Mouse (Mus musculus): ENCODE measurements around the gene Slc25a39. TPM values are rescaled to one million over a fixed set of nuclear protein-coding genes. Genes with fewer than 3 reads are reported as not detected.
"Not testable (repeated sequence)": the region's sequence is repeated elsewhere in the genome, so short reads cannot be mapped to it uniquely, and the experiment has no call there.

Slc25a39 gene
- polyA plus RNA-seq, 1 experiment from 2014 or later = 154 TPM

DNA sequence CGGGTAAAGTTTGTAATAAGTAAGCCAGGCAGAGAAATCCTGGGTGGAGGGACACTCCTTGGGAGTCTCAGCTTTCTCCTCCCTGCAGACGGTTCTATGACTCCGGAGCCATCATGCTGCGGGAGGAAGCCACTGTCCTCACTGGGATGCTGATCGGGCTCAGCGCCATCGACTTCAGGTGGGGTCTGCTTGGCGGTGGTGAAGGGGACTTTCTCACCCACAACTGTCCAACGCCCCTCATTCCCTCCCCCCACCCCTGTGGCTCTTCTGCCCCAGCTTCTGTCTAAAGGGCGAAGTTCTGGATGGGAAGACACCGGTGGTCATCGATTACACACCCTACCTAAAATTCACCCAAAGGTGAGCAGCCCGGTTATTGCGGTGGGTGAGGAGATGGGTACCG lies 8.6 kb downstream of the Slc25a39 start:
- peaks cover 19% of the 10 kb centered on the region for H3K27me3 ChIP-seq
- peak overlapping the region; percentile 44; the same call in 1 of the 2 replicates for H3K9ac ChIP-seq
- H3K4me1 ChIP-seq (replicated peaks) = peaks cover 86% of the 10 kb centered on the region
- H3K9me3 ChIP-seq = no peaks in the 10 kb centered on the region
- ATAC-seq (ENCODE audit: low read depth) = no peak
- no peak overlapping the region for H3K4me3 ChIP-seq
- WGBS = 15% methylated on average over 15 of the region's 15 CpGs
- peak overlapping the region; percentile 32 for H3K4me2 ChIP-seq
- H3K27ac ChIP-seq (replicated peaks) = no peak overlapping the region; the same call in 1 of the 2 replicates
- peaks cover 59% of the 10 kb centered on the region for H3K36me3 ChIP-seq

- peak overlapping the region; percentile 44; the same call in 1 of the 2 replicates for H3K9ac ChIP-seq
- H3K36me3 ChIP-seq = peaks cover 50% of the 10 kb centered on the region
- no peak for ATAC-seq (ENCODE audit: low read depth)
- no peaks in the 10 kb centered on the region for H3K9me3 ChIP-seq
- H3K4me1 ChIP-seq (replicated peaks) = peaks cover 91% of the 10 kb centered on the region
- 80% methylated on average over 20 of the region's 20 CpGs for WGBS
- H3K27me3 ChIP-seq = peaks cover 19% of the 10 kb centered on the region
- peak overlapping the region; percentile 4; the same call in 1 of the 2 replicates for H3K27ac ChIP-seq (replicated peaks)
- H3K4me3 ChIP-seq = no peak overlapping the region
- peak overlapping the region; percentile 99; the same call in 1 of the 2 replicates for H3K4me2 ChIP-seq
Observed at GRCm38 (mm10) chr11:102398007-102398825, 9.5 kb downstream of the Slc25a39 start.

GRCm38 (mm10) chr11:102396671-102397141 lies 11.0 kb downstream of the Slc25a39 start:
- peak overlapping the region; percentile 84 for H3K4me3 ChIP-seq
- H3K9me3 ChIP-seq = no peaks in the 10 kb centered on the region
- peaks cover 19% of the 10 kb centered on the region for H3K27me3 ChIP-seq
- H3K4me1 ChIP-seq (replicated peaks) = peaks cover 88% of the 10 kb centered on the region
- peak overlapping the region; percentile 98 for H3K27ac ChIP-seq (replicated peaks)
- peak overlapping the region; percentile 96 for H3K9ac ChIP-seq
- no peak for ATAC-seq (ENCODE audit: low read depth)
- WGBS = 64% methylated on average over 7 of the region's 7 CpGs
- peaks cover 35% of the 10 kb centered on the region for H3K36me3 ChIP-seq
- peak overlapping the region; percentile 99 for H3K4me2 ChIP-seq

DNA sequence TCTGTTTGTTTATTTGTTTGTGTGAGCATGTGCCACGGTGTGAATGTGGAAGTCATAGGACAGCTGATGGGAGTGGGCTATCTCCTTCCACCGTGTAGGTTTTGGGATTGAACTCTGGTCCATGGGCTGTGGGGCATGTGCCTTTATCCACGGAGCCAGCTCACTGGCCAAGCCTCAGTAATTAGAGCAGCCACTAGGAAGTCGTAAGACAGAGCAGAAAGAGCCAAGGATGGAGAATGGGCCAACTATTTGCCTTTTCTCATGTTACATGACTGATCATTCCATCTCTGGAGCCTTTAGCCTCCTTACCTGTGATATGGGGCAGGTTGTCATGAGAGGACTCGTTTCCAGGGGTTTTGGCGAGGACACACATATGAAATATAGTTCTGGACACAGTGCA lies 11.5 kb downstream of the Slc25a39 start:
- no peaks in the 10 kb centered on the region for H3K9me3 ChIP-seq
- peak overlapping the region; percentile 84 for H3K4me3 ChIP-seq
- H3K36me3 ChIP-seq = peaks cover 31% of the 10 kb centered on the region
- peaks cover 19% of the 10 kb centered on the region for H3K27me3 ChIP-seq
- no peak for ATAC-seq (ENCODE audit: low read depth)
- H3K9ac ChIP-seq = peak overlapping the region; percentile 96
- peak overlapping the region; percentile 99 for H3K4me2 ChIP-seq
- peak overlapping the region; percentile 98 for H3K27ac ChIP-seq (replicated peaks)
- 51% methylated on average over 6 of the region's 6 CpGs for WGBS
- H3K4me1 ChIP-seq (replicated peaks) = peaks cover 84% of the 10 kb centered on the region

DNA sequence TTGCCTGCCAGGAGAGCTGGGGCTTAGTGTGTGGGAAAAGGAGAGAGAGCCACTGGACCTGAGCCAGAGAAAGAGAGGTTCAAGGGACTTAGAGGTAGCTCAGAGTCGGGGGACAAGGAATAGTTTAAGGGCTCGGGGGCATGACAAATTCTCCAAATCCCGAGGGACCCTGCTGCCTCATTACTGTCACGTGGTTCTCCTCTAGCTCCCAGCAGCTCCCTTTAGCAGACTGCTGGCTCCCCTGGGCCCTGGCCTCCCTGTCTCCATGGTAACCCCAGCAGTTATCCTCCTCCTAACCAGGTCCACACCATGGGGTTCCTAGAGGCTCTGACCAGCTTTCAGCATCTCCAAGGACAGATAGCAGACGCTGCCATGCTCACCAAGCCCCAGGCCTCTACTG lies 12.5 kb downstream of the Slc25a39 start:
- Histone ChIP-seq H3K9me3 (no peaks in the 10 kb centered on the region), H3K27me3 (peaks cover 12% of the 10 kb centered on the region), H3K36me3 (peaks cover 21% of the 10 kb centered on the region), H3K9ac (peak overlapping the region; percentile 96), H3K4me2 (peak overlapping the region; percentile 99), H3K4me1 (replicated peaks) (peaks cover 74% of the 10 kb centered on the region), H3K4me3 (peak overlapping the region; percentile 84), H3K27ac (replicated peaks) (peak overlapping the region; percentile 98)
- ATAC-seq (ENCODE audit: low read depth) = peak; percentile 20; the same call in 1 of the 2 replicates
- WGBS = 1% methylated on average over 5 of the region's 5 CpGs

- peak overlapping the region; percentile 96 for H3K9ac ChIP-seq
- H3K9me3 ChIP-seq = no peaks in the 10 kb centered on the region
- H3K27ac ChIP-seq (replicated peaks) = peak overlapping the region; percentile 98
- H3K4me3 ChIP-seq = peak overlapping the region; percentile 84
- peak overlapping the region; percentile 99 for H3K4me2 ChIP-seq
- 60% methylated on average over 9 of the region's 9 CpGs for WGBS
- peaks cover 14% of the 10 kb centered on the region for H3K36me3 ChIP-seq
- no peak for ATAC-seq (ENCODE audit: low read depth)
- peaks cover 68% of the 10 kb centered on the region for H3K4me1 ChIP-seq (replicated peaks)
- peaks cover 9% of the 10 kb centered on the region for H3K27me3 ChIP-seq
Observed at GRCm38 (mm10) chr11:102394421-102395124, 13.2 kb downstream of the Slc25a39 start.

GRCm38 (mm10) chr11:102393719-102394420 lies 13.9 kb downstream of the Slc25a39 start:
- peak overlapping the region; percentile 99 for H3K4me2 ChIP-seq
- H3K27me3 ChIP-seq = peaks cover 2% of the 10 kb centered on the region; the same call in 1 of the 2 replicates
- peak overlapping the region; percentile 98 for H3K27ac ChIP-seq (replicated peaks)
- H3K4me1 ChIP-seq (replicated peaks) = peaks cover 61% of the 10 kb centered on the region
- peaks cover 7% of the 10 kb centered on the region; the same call in 1 of the 2 replicates for H3K36me3 ChIP-seq
- ATAC-seq (ENCODE audit: low read depth) = peak; percentile 64
- H3K9ac ChIP-seq = peak overlapping the region; percentile 96
- no peaks in the 10 kb centered on the region for H3K9me3 ChIP-seq
- H3K4me3 ChIP-seq = peak overlapping the region; percentile 84
- WGBS = 5% methylated on average over 17 of the region's 17 CpGs

DNA sequence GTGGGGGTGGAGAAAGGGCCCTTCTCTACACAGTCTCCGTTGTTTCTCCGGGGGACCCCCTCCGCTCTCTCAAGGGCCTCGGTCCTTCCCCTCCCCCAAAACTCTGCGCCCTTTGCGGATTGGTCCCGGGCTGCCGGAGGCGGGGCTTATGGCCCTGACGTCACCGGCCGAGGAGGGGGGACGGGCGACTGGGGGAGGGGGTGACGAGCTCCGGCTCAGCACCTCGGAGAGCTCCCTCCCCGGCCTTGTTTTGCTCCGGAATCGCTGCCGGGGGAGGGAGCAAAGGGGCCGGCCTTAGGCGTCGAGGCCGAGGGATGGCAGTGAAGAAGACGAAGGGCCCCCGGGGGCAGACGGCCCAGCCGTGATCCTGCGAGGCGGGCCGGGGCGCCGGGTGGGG lies 14.5 kb downstream of the Slc25a39 start, which contains the start of gene Rundc3a:
TSS of gene Rundc3a (plus strand) at position 166 of the 397 bp plus-strand sequence.
- no peaks in the 10 kb centered on the region for H3K9me3 ChIP-seq
- peak within 1 kb of the TSS; percentile 98 for H3K27ac ChIP-seq (replicated peaks)
- H3K4me1 ChIP-seq (replicated peaks) = peaks cover 54% of the 10 kb centered on the region
- no peaks in the 10 kb centered on the region; the same call in 1 of the 2 replicates for H3K27me3 ChIP-seq
- H3K9ac ChIP-seq = peak within 1 kb of the TSS; percentile 96
- H3K4me2 ChIP-seq = peak within 1 kb of the TSS; percentile 99
- 0% methylated on average over 33 of the region's 34 CpGs for WGBS
- peaks cover 3% of the 10 kb centered on the region; the same call in 1 of the 2 replicates for H3K36me3 ChIP-seq
- ATAC-seq (ENCODE audit: low read depth) = peak; percentile 91
- H3K4me3 ChIP-seq = peak within 1 kb of the TSS; percentile 84

GRCm38 (mm10) chr11:102392441-102393237 lies 15.1 kb downstream of the Slc25a39 start:
- H3K36me3 ChIP-seq = no peaks in the 10 kb centered on the region
- H3K9ac ChIP-seq = peak overlapping the region; percentile 68
- H3K4me1 ChIP-seq (replicated peaks) = peaks cover 48% of the 10 kb centered on the region
- WGBS = 24% methylated on average over 15 of the region's 15 CpGs
- ATAC-seq (ENCODE audit: low read depth) = peak; percentile 40
- no peaks in the 10 kb centered on the region for H3K9me3 ChIP-seq
- peak overlapping the region; percentile 99 for H3K4me2 ChIP-seq
- no peaks in the 10 kb centered on the region for H3K27me3 ChIP-seq
- peak overlapping the region; percentile 98 for H3K27ac ChIP-seq (replicated peaks)
- H3K4me3 ChIP-seq = peak overlapping the region; percentile 84

GRCm38 (mm10) chr11:102389436-102389835 lies 18.3 kb downstream of the Slc25a39 start:
- not testable (repeated sequence) for H3K27me3 ChIP-seq; ATAC-seq (ENCODE audit: low read depth); H3K9ac ChIP-seq; H3K4me2 ChIP-seq; H3K27ac ChIP-seq (replicated peaks); H3K4me3 ChIP-seq; H3K36me3 ChIP-seq; H3K9me3 ChIP-seq
- H3K4me1 ChIP-seq (replicated peaks) = peaks cover 16% of the 10 kb centered on the region
- 91% methylated on average over 4 of the region's 5 CpGs for WGBS

GRCm38 (mm10) chr11:102386121-102386520 lies 21.6 kb downstream of the Slc25a39 start:
- no peak overlapping the region for H3K9ac ChIP-seq
- H3K4me3 ChIP-seq = no peak overlapping the region
- H3K9me3 ChIP-seq = no peaks in the 10 kb centered on the region
- no peaks in the 10 kb centered on the region for H3K36me3 ChIP-seq
- no peaks in the 10 kb centered on the region for H3K27me3 ChIP-seq
- no peak overlapping the region for H3K27ac ChIP-seq (replicated peaks)
- ATAC-seq (ENCODE audit: low read depth) = no peak
- no peak overlapping the region for H3K4me2 ChIP-seq
- 61% methylated on average over 5 of the region's 5 CpGs for WGBS
- peaks cover 6% of the 10 kb centered on the region; the same call in 1 of the 2 replicates for H3K4me1 ChIP-seq (replicated peaks)

All from neural tube, embryonic 13.5 days (tissue).